17 mouse cellular contexts compared by ENCODE assay signal in genomic region chr8:92483055-92483765, GRCm38 (mm10).
DNase-seq lines count a peak whose midpoint lies in the region; ATAC-seq and TF ChIP-seq lines count a peak whose summit lies in the region.
"Had no signal": no experiment of that assay in that cellular context is flagged by ENCODE, and none has a peak within 500 bp of the region (broad histone marks: within the 10 kb centered on the region; RNA-seq: fewer than 3 reads in every experiment).

No protein-coding gene starts in this region.

- no peak for ATAC-seq in lung, embryonic 14.5 days (ENCODE audit: insufficient read depth)
- ATAC-seq: Patski had no signal

- WGBS in lung, embryonic 14.5 days = 42% methylated on average over 8 of the region's 8 CpGs

- DNase-seq in left cerebral cortex, postnatal 4 days = peak; percentile 17
- DNase-seq in left cerebral cortex, postnatal 36 days (ENCODE audit: low spot score in 2 of 2) = no peak
- peak; percentile 15 for DNase-seq in embryo, embryonic 9.5 days (ENCODE audit: extremely low spot score)
- peak; percentile 38 for DNase-seq in lung, embryonic 14.5 days
- DNase-seq in skeletal muscle tissue, adult 2 months (ENCODE audit: low read depth, low spot score) = peak; percentile 6
- no peak for DNase-seq in retina, embryonic 14.5 days (ENCODE audit: low spot score)
- no peak for DNase-seq in frontal cortex, postnatal 10 days (ENCODE audit: low spot score in 2 of 2)
- DNase-seq: cerebellum, postnatal 36 days; kidney, postnatal 10 days; liver; right cerebral cortex, postnatal 4 days; thymus, postnatal 4 days had no signal

- H3K27ac ChIP-seq in lung, embryonic 14.5 days (ENCODE audit: low read depth) = no peak overlapping the region
- H3K27ac ChIP-seq: hindbrain, embryonic 14.5 days had no signal

- H3K9me3 ChIP-seq in lung, embryonic 14.5 days (ENCODE audit: low read depth, low read length) = no peaks in the 10 kb centered on the region

- no peaks in the 10 kb centered on the region for H3K36me3 ChIP-seq in lung, embryonic 14.5 days (ENCODE audit: insufficient read depth)

- intact Hi-C loops in left cerebral cortex, postnatal 4 days (cut with DNase I) = no loop called here
- intact Hi-C loops in left cerebral cortex, postnatal 36 days (cut with DNase I) = no loop called here

- H3K27me3 ChIP-seq in lung, embryonic 14.5 days (ENCODE audit: insufficient read depth, low read length) = no peaks in the 10 kb centered on the region
- H3K27me3 ChIP-seq: megakaryocyte, embryonic 14.5 days had no signal

- H3K4me2 ChIP-seq in lung, embryonic 14.5 days = no peak overlapping the region
- H3K4me2 ChIP-seq: heart, embryonic 11.5 days; hindbrain, embryonic 14.5 days had no signal

- TF ChIP-seq CTCF in lung, embryonic 14.5 days (IDR thresholded peaks at IDR 0.05; ENCODE audit: low read depth) = no peak

- no peak overlapping the region for H3K4me3 ChIP-seq in lung, embryonic 14.5 days (ENCODE audit: low read depth, low read length)
- H3K4me3 ChIP-seq: erythroblast, embryonic 14.5 days; megakaryocyte, embryonic 14.5 days had no signal

- H3K4me1 ChIP-seq in lung, embryonic 14.5 days (ENCODE audit: insufficient read depth) = no peaks in the 10 kb centered on the region
- H3K4me1 ChIP-seq: megakaryocyte, embryonic 14.5 days had no signal

- no peak overlapping the region for H3K9ac ChIP-seq in lung, embryonic 14.5 days
- H3K9ac ChIP-seq: hindbrain, embryonic 14.5 days had no signal

Comparison
In these comparisons a context has a peak if more than half of its experiments do, and no peak if none do; other contexts are left out.
1. DNase-seq: peak in left cerebral cortex, postnatal 4 days (single experiment), embryo, embryonic 9.5 days (single experiment), lung, embryonic 14.5 days (single experiment) and skeletal muscle tissue, adult 2 months (single experiment); none in left cerebral cortex, postnatal 36 days (0 of 2), retina, embryonic 14.5 days (single experiment) and frontal cortex, postnatal 10 days (0 of 2).